Mouse (Mus musculus): ENCODE measurements around the gene Arsg.

The Arsg gene

GRCm38 (mm10) chr11:109473171-109474085, at the start of gene Arsg, which contains the start of gene Slc16a6:
Arsg (plus strand) TSS chr11:109473374.
Slc16a6 (minus strand) TSS chr11:109473598.
- peak; percentile 90 to 95 for DNase-seq (ENCODE audit: low spot score in 2 of 2)

- DNase-seq (ENCODE audit: low spot score in 2 of 2) = peak; percentile 99 to 100
These were observed 47.5 kb upstream of the Arsg start, which contains the start of gene Amz2 for GRCm38 (mm10) chr11:109425392-109426271. Amz2 (plus strand) TSS chr11:109425946.

- DNase-seq (ENCODE audit: low spot score in 2 of 2) = no peak
These were observed 46.9 kb upstream of the Arsg start for GRCm38 (mm10) chr11:109426272-109426586.

GRCm38 (mm10) chr11:109427353-109427752, 45.8 kb upstream of the Arsg start:
- DNase-seq (ENCODE audit: low spot score in 2 of 2) = no peak

GRCm38 (mm10) chr11:109434233-109434798, 38.9 kb upstream of the Arsg start:
- no peak for DNase-seq (ENCODE audit: low spot score in 2 of 2)

GRCm38 (mm10) chr11:109436889-109437288, 36.3 kb upstream of the Arsg start:
- no peak for DNase-seq (ENCODE audit: low spot score in 2 of 2)

- no peak for DNase-seq (ENCODE audit: low spot score in 2 of 2)
These were observed 34.0 kb upstream of the Arsg start for GRCm38 (mm10) chr11:109439209-109439608.

GRCm38 (mm10) chr11:109439829-109440340, 33.3 kb upstream of the Arsg start:
- DNase-seq (ENCODE audit: low spot score in 2 of 2) = peak; percentile 73 to 87

- DNase-seq (ENCODE audit: low spot score in 2 of 2) = no peak
These were observed 32.5 kb upstream of the Arsg start for GRCm38 (mm10) chr11:109440641-109441040.

- peak in 1 of 2 experiments; percentile 56 for DNase-seq (ENCODE audit: low spot score in 2 of 2)
These were observed 32.1 kb upstream of the Arsg start for GRCm38 (mm10) chr11:109441119-109441518.

GRCm38 (mm10) chr11:109442166-109442730, 30.9 kb upstream of the Arsg start:
- no peak for DNase-seq (ENCODE audit: low spot score in 2 of 2)

- no peak for DNase-seq (ENCODE audit: low spot score in 2 of 2)
These were observed 29.5 kb upstream of the Arsg start for GRCm38 (mm10) chr11:109443468-109444263.

GRCm38 (mm10) chr11:109444600-109444999, 28.6 kb upstream of the Arsg start:
- peak; percentile 50 to 77 for DNase-seq (ENCODE audit: low spot score in 2 of 2)

GRCm38 (mm10) chr11:109445438-109446035, 27.6 kb upstream of the Arsg start:
- DNase-seq (ENCODE audit: low spot score in 2 of 2) = no peak

- no peak for DNase-seq (ENCODE audit: low spot score in 2 of 2)
These were observed 22.0 kb upstream of the Arsg start for GRCm38 (mm10) chr11:109451169-109451568.

- no peak for DNase-seq (ENCODE audit: low spot score in 2 of 2)
These were observed 16.9 kb upstream of the Arsg start for GRCm38 (mm10) chr11:109456261-109456660.

GRCm38 (mm10) chr11:109458165-109458564, 15.0 kb upstream of the Arsg start:
- DNase-seq (ENCODE audit: low spot score in 2 of 2) = no peak

GRCm38 (mm10) chr11:109460586-109460985, 12.6 kb upstream of the Arsg start:
- no peak for DNase-seq (ENCODE audit: low spot score in 2 of 2)

GRCm38 (mm10) chr11:109465068-109465467, 8.1 kb upstream of the Arsg start:
- DNase-seq (ENCODE audit: low spot score in 2 of 2) = no peak

- no peak for DNase-seq (ENCODE audit: low spot score in 2 of 2)
These were observed 6.2 kb upstream of the Arsg start for GRCm38 (mm10) chr11:109466987-109467386.

All from spleen, postnatal 4 days (tissue).